Mouse (Mus musculus): ENCODE data around the gene Coa4. TPM values are rescaled to one million over a fixed set of nuclear protein-coding genes. Genes with fewer than 3 reads are reported as not detected.

Coa4 gene
- total RNA-seq, 2 experiments from 2014 or later = 7.8 to 9.0 TPM

Other genes with a start within 250 kb of the Coa4 start
- 10 to 100 TPM; 12.4 to 15.2 TPM for gene C2cd3, start 164.8 kb upstream of the Coa4 start, total RNA-seq (2021)
- 100 to 1,000 TPM; 125 to 131 TPM for gene Ppme1, start 164.8 kb upstream of the Coa4 start, total RNA-seq (2021)
- under 1 TPM; 0.69 to 0.79 TPM for gene Ucp3, start 64.1 kb upstream of the Coa4 start, total RNA-seq (2021)
- 10 to 100 TPM; 57.7 to 80.5 TPM for gene Ucp2, start 43.7 kb upstream of the Coa4 start, total RNA-seq (2021)
- under 1 TPM; 0.47 to 0.54 TPM for gene Dnajb13, start 22.1 kb upstream of the Coa4 start, total RNA-seq (2021)
- 100 to 1,000 TPM; 386 to 392 TPM for gene Rab6a, start 70.3 kb downstream of the Coa4 start, total RNA-seq (2021)
- 10 to 100 TPM; 48.5 to 55.5 TPM for gene Mrpl48, start 71.2 kb downstream of the Coa4 start, total RNA-seq (2021)
- gene Plekhb1, start 125.3 kb downstream of the Coa4 start, total RNA-seq (2021) = 10 to 100 TPM; 27.2 to 30.9 TPM
- gene Fam168a, start 169.6 kb downstream of the Coa4 start, total RNA-seq (2021) = 100 to 1,000 TPM; 267 to 276 TPM